Mouse (Mus musculus) forelimb bud, embryonic 11.5 days (tissue): ENCODE results near the gene Ubac2.

Experiments
- DNase-seq: peaks from one replicate; pipeline ENCODE4 v3.0.0-alpha.2; 2012; ENCODE audit warnings: low read depth, low spot score

Gene Ubac2

DNA sequence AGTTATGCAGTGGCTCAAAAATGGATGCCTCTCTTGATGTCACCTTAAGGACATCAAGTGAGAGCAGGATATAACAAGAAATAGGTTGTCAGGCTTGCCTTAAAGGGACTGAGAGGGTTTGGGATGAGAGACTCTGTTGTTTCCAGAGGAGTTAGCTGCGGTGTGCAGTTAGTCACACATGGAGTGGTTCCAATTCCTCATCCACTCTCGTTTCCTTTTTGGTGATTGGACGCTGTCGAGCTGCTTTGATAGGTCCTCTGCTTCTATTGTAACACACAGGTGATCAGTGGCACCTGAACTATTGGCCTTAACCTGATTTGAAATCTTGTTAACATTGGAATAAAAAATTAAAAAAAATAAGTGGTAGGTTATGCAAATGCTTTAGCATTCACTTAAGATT, 44.3 kb downstream of the Ubac2 start:
- no peak for DNase-seq

DNA sequence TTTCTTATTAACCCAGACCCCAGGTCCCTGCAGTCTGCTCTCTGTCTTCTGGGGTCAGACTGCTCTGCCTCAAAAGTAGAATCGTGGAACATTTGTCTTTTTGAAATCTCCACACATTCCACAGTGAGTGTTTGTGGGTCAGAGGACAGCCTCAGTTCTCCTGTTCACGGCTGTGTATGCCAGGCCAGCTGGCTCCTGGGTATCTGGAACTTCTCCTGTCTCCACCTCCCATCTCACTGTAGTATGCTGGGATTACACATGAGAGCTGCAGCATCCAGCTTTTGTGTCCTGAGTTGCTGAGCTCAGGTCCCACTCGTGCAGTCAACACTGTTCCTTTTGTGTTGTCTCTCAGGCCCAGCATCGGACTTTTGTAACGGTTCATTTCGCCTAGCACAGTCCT, 46.5 kb downstream of the Ubac2 start:
- no peak for DNase-seq

DNA sequence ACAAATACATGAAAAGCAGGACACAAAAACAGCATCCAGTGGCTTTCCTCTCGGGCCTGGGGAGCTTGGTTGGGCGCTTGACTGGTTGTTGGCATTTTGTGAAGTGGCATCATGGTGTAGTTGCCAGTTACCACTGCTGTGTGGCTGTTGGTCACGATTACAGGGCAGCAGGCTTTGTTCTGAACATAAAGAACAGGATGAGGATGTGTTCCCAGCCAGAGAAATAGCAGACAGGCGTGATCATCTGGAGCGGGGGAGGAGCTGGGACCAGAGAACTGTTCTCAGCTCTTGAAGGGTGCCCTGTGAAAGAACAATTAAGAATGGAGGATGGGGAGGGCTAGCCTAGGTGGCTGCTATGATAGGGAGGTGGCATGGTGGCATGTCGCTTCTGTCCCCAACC, 48.5 kb downstream of the Ubac2 start:
- no peak for DNase-seq

DNA sequence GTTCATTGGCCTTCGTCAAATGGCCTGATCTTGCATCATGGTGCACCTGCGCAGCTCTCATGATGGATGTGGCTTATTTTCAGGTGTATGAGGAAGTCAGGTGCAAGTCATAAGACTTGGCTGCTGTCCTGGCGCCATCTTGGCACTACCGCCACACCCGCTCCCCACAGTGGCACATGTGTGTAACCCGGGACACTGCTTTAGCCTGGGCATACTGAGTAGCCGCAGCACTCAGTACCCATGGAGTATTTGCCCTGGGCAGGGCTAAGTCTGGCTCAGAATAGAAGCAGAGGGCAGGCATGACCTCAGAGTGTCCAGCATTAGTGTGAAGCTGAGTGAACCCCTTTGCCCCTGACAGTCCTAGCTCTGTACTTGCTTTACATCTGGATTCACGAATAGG, 49.0 kb downstream of the Ubac2 start:
- no peak for DNase-seq

DNA sequence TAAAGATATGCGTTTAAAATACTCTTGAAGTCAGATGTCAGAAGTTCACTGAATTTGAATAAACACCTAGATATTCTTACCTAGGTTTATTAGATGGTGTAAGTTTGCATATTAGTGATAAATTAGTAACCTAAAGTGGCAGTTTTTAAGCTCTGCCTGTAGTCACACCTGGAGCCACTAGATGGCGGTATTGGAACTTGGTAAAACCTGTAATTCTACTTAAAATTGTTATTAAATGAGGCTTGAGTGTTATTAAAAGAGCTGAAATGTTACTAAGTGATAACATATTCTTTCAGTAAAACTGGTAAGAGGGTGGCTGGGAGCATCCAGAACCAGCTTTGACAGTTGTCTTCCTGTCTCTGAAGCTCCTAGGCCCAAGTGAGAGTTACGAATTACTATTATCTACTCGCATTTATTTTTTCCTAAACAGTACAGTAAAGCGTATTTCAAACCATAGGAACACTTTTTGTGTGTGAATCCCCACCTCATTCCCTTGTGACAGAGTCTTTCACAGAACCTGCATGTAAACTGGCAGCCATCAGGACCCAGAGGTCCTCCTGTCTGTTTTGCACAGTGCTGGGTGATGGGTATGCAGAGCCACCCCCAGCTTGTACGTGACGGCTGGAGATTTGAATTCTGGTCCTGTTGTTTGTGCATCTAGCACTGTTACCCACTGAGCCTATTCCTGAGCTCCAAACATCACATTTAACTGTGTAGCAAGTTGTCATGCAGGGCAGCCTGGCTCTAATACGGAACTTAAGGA, 50.1 kb downstream of the Ubac2 start:
- DNase-seq, result peak; percentile 64

DNA sequence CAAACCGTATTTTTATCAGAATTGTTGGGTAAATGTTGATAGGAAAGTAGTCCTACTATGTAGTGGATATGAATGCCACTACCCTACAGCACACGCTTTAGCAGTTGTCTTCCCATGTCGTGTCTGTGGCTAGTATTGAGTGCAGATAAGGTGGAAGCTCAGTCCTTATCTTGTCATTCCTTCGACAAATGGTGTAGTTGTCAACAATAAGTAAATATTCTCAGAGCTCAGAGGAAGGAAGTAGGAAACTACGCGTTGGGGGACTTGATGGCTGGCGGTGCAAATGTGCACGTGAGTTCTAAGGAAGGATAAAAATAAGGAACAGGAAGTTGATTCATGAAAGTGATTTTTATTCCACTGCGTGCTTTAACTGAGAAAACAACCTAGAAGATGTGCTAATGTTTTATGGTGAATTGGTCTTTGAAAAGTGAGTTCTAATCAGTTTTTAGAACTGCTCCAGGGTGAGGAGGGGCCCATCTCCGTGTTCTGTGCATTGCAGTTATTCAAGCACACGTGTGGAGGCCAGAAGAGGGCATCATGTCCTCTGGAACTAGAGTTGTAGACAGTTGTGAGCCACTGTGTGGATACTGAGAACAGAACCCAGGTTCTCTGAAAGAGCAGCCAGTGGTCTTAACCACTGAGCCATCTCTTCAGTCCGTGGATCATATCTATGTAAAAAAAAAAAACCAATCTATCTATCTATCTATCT, 51.0 kb downstream of the Ubac2 start:
- DNase-seq, result no peak

DNA sequence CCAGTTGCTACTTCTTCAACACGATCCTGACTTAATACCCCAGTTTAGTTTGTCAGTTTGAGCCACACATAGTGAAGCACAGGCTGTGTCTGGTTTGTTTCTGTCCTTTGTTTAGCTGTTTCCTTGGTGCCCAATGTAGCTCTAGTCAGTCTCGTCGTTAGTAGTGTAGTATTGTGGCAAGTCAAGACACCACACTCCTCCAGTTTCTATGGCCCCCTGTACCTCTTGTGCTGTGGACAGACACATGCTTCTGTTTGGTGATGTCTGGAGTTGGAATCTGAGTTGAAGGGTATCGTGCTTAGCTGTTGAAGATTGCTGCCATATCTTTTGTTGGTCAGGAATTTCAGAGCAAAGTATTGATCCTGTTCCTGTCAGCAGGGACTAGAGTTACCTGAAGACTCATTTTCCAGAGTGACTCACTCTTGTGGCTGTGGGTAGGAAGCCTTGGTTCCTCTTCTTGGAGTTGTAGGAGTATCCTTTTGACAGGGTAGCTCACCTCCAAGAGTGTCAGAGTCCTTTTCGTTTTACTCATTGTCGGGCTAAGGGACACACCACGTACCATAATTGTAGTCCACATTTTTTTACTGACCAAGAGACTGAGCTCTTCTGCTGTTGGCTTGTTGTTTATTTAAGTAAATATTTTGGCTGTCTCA, 52.4 kb downstream of the Ubac2 start:
- no peak for DNase-seq

DNA sequence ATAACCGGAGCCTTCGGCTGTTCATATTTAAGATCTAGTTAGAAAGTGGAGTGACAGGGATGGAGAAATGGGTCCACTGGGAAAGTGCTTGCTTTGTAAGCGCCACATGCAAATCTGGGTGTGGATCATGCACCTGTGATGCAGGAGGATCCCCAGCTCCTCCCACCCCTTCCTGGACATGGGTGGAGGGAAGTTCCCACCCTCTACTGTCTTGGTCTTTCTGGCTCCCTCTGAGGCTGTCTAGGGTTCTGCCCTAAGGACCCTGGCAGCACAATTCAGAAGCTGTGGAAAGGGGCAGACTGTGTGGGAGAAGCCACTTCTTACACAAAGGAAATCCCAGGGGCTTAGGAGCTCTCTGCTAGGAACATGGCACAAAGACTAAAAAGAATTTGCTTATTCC, 53.2 kb downstream of the Ubac2 start:
- no peak for DNase-seq

DNA sequence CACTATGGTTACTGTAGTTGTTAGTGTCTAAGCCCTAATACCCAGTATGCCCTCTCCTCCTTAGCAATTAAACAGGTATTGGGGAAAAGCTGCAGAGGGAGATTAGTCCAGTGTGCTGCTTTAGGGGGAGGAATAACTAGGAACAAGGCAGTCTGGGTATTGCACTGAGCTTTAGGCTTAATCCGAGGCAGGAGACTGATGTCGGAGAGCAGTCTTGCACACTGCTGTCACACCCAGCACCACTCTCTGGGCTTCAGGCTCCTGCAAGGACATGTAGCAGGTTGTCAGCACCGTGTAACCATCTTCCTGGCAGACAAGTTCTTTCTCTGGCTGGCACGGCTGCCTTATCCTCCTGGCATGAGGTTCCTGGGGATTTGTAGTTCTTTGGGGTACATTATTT, 53.8 kb downstream of the Ubac2 start:
- no peak for DNase-seq

DNA sequence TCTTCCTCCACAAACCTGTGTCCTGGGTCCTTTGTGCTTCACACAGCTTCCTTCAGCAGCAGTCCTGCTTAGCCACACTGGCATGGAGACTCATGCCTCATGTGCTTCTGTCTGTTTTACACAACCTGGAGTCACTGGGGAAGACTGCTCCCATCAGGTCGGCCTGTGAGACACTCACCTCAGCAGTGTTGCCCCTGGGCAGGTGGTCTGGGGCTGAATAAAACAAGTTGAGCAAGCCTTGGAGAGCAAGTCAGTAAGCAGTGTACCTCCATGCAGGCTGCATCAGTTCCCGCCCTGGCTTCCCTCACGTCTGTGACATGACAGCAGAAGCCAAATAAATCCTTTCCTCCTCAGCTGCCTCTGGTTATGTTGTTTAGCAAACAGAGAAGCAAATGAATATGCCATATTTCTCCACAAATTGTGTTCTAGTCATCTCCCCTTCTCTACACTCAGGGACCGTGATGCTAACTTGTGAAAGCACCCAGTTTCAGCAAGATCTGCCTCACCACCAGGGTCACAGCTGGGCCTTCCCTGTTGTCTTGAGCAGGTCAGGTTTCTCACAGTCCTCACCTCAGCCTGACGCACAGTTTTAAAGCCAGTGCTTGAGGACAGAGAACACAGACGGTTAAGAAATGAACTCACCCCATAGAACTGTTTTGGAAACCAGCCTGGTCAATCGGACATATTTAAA, 55.6 kb downstream of the Ubac2 start:
- no peak for DNase-seq

DNA sequence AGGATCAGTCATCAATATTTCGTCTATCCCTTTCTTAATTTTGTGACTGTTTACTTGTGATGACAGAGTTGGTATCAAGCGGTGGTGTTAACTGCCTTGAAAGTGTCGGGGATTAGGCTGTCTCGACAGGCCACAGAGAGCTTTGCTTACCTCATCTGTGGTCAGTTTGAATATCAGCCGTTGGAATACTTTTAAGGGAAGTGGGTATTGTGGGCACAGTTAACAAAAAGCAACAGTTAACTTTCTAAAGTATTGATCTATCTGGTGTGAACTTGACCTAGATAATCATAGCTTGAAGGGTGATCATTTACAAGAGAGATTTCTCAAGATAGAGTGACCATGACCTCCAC, 56.2 kb downstream of the Ubac2 start:
- DNase-seq, result no peak

DNA sequence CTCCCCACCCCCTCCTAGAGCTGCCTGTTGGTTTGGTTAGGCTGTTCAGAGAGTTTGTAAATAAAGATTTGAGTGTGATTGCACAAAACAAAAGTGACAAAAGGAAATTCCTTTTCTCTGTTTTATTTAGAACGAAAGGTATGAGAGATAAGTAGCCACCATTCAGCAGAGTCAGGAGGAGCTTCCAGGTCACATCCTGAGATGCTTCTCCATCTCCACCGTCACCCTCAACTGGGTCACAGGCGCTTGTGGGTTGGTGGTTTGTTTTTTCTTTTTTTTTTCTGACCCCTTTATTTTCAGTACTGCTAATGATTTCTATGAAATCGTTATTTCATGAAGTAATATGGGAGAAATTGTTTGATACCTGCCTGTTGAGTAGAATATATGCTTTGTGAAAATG, 57.9 kb downstream of the Ubac2 start:
- no peak for DNase-seq

DNA sequence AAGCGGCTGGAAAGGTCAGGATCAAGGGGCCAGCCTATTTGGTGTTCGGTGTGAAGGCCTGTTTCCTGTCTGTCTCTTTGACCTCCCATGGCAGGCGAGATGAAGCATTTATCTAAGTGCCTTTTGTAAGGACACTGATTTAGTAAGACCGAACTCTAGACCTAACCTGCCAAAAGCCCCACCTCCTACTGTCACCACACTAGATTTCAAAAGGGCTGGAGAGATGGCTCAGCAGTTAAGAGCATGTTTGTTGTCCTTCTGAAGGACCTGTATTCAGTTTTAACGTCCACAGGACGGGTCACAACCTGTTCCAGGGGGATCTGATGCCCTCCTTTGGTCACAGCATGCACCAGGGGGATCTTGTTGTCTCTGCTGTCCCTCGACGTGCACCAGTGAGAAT, 58.4 kb downstream of the Ubac2 start:
- no peak for DNase-seq

DNA sequence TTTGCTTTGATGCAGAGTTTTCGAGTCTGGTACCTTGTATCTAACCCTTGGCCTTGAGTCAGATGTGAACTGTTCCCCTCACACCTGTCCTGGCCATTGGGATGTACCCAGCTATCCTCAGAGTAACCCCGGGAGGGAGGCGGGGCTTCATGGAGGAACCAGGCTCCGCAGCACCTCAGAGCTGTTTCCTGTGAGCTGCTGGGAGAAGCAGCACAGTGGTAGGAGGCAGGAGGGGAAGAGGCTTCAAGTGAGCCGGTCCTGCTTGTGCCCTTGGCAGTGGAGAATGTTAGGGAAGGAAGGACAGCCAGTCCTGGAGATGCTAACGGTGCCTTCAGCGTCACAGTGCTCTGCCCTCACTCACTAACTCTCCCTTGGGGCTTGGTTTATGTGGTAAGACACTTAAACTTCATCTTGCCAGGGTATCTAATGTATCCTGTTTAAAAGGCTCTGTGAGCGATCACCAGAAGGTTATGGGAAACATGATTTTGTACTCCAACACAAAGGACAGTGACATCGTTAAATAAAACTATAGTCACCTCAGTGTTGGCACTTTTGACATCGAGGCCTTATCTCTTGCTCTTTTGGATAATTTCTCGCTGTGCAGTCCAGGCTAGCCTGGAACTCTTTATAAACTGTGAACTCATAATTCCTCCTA, 59.3 kb downstream of the Ubac2 start:
- DNase-seq, result no peak

DNA sequence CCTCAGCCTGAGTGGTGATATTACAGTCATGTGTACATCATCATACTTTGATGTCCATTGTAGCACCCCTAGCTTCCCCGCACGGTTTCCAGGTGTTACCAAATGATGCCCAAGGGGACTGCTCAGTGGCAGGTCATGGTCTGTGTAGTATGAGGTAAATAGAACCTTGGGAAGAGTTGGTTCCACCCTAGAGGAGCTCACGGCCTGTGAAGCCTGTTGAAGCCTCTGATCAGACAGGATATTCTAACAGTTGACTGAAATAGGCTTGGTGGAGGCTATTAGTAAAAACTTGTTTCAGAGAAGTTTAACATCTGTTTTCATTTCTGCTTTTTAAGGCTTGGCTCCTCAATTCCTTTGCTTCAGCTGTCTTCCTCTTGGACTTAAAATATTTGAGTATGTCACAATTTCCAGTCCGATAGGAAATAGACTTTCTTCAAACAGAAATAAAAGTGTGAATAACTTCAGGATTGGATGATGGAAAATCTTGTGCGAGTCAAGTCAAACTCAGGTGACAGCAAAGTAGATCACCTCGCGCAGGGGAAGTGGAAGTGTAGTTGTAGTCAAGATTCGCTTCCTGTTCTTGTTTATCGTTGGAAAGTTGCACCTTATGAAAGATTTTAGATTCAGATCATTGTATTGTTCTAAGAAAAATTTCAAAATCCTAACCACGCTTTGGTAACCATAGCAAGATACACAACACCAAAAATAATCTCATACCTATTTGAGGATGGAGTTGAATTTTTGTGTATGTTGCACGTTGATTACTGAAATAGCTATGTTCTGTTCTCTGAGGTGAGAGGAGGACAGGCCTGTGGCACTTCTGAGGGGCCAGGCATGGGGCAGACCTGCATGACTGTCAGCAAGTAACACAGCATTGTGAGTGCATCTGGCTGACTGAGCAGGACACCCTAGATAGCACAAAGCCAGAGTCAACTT, 60.1 kb downstream of the Ubac2 start:
- no peak for DNase-seq

DNA sequence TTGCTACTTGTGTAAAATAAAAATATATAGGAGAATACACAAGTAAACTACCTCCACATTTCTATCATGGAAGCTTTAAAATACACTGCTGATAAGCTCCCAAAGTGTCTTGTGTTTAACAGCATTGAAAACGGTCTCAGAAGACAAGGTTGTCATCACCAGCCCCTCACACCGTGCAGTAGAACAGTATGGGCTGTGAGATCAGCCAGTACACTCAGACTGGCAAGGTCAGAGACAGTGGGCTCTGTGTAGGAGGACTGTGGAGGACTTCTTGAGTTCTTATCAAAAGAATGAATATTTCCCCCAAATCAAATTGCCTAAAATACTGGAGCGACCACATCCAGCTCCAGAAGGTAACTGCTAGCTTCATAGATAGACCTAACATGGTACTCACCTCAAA, 61.2 kb downstream of the Ubac2 start:
- no peak for DNase-seq

DNA sequence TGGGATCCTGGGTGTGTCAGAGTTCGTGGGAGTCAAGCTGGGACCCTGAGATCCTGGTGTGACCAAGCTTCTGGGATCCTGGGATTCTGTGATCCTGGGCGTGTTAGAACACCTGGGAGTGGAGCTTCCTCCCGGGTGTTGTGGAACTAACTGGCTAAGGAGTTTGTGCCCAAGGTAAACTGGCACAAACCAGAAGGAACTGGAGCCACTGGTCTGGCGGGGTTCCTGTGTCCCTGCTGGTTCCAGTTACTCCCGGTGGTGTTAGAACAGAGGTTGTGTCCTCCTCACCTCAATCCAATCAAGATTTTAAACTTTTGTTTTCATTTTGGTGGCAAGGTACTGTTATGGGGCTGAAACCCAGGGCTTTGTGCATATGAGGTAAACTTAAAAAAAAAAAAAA, 67.7 kb downstream of the Ubac2 start:
- no peak for DNase-seq

DNA sequence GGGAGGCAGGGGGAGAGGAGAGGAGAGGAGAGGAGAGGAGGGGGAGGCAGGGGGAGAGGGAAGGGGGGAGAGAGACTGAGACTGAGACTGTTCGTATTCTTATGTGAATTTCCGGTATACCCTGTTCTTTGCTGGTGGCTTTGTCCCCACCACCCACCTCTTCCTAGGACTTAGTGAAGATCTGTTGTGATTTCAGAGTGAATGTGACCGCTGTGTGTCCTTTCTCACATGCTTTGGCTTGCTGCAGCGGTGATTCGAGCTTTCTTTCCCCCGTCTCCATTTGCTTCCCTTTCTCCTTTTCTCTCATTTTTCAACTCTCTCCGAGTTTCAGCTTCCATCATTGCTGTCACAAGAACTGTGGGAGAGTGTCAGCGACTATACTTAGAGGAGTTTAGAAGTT, 68.3 kb downstream of the Ubac2 start:
- no peak for DNase-seq

DNA sequence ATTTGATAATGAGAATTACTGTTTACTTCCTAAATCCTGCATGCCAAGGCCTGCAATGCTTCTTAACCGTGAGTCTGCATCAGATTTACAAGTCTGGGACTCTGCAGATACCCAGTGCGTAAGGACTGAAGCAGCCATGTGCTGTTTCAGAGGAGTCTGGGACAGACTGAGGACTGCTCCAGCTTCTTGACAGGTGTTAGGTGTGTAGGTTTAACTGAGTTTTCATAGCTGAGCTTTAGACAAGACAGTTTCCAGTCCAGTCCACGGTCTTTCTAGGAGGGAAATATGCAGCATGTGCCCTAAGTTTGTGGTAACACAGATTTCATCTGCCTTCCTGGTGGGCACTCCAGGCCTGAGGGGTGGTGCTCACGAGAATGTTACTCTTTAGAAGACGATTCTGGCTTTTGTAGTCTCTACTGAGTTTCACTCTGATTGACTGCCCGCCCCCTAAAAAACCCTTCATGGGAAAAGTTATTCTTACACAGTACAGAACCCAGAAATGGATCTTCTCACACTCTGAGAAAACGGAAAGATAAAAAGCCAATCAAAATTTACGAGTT, 68.9 kb downstream of the Ubac2 start:
- DNase-seq, result no peak

DNA sequence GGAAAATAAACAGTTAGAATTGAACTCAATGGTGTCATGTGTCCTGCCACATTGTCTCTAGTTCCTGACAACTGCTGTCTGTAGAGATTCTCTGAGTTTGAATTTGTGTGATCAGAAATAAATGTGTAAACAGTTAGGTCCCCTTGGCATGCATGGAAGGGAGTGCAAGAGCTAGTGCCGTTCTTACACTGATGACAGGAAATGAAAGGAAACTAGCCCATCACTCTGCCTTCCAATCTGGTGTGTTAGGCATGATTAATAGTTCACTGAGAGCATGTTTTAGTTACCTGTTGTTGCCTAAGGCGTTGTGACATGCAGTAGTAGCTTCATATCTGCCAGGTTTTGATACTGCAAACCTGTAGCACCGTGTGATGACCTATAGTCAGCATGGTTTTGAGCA, 69.5 kb downstream of the Ubac2 start:
- DNase-seq, result no peak

DNA sequence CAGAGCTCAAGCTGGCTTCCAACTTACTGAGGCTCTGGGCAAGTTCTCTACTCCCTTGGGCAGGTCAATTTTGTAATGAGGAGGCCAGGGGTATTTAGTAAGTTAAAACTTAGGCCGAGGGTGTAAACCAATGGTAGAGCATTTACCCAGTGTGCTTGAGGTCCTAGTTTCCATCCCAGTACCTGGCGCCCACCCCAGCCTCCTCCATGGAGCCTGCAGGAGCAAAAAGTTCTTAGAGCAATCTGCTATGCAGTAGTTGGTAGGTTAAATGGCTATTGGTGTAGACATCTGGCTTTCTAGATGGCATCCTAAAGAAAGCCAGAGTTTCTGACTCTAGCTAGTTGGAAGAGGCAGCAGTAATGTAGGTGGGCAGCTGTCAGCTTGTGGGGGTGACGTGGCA, 71.0 kb downstream of the Ubac2 start:
- DNase-seq, result no peak
